Mouse (Mus musculus) lung, postnatal 14 days (tissue): Measurements from ENCODE around the gene Cacng5.

Experiments
- DNase-seq: peaks from one replicate; pipeline ENCODE4 v3.0.0; 2021

Gene Cacng5

GRCm38 (mm10) chr11:107914634-107915226 is at the start of gene Cacng5:
Gene Cacng5 (minus strand): TSS chr11:107915055.
- peak; percentile 10 for DNase-seq

DNA sequence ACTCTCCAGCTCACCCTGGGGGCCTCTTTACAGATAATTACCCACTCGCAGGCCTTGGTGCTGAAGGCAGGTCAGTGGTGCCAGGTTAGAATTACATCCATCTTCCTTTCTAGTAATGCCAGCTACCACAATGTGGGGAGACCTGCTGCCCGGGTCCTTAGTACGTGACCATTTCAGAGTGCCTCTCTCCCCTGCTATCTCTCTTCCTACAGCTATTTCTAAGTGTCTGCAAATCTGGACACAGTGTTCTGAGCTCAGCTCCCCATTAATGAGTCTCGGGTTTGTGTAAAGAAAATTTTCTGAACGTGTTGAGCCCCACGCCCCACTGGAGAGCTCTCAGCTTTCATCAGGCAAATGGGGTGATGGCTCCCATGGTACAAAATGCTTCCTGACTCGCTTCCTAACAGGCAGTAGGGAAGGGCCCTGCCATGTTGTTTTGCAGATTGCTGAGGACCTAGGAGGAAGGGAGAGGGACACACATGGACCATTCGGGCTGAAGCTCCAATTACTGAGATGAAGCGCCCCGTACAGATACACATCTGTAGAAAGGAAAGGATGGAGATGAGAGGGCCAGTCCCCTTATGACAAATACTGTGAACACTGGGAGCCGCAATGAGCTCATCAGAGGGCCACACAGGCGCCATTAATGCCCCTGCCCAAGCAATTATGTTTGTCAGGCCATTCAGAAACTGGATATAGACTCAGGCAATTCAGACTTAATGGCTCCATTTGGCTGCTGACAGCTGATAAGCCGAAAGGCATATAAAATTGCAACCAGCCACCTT is 42.9 kb upstream of the Cacng5 start:
- DNase-seq = no peak

GRCm38 (mm10) chr11:107955191-107956062 is 40.6 kb upstream of the Cacng5 start:
- no peak for DNase-seq

DNA sequence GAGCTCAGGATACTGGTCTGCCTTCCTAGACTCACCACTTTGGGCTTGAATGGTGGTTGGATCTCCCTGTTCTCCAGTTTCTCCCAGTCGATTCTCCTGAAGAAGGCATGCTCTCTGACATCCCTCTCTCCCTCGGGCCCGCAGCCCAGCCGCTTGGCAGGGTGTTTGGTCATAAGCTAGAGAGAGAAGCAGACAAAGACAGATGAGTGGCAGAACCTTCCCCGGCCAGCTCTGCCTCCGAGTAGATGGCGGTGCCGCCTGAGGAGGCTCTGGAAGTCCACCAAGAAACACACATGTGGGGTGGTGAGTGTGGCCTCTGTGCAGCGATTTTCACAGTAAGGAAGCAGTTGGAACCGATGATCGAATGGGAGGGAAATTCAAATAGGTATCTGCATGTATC is 36.6 kb upstream of the Cacng5 start:
- no peak for DNase-seq

- no peak for DNase-seq
Measured at GRCm38 (mm10) chr11:107950658-107951057, 35.8 kb upstream of the Cacng5 start.

GRCm38 (mm10) chr11:107950211-107950610 is 35.4 kb upstream of the Cacng5 start:
- DNase-seq = no peak

DNA sequence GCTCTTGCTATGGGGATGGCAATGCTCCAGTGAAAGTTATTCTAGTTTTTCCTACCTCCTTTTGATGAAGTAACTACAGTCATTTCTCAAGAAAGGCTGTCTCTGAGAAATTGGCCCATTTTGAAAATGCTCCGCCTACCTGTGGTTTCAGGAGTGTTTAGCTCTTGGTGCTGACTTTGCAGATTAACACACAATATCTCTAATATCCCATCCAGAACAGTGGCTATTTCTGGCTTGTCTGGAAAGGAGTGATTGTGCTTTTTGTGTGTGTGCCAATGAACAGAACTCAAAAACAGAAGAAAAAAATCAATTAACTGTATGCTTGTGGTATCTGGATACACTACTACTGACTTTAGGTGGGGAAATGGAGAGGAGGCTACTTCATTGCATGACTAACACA is 33.1 kb upstream of the Cacng5 start:
- no peak for DNase-seq

- DNase-seq = no peak
Measured at GRCm38 (mm10) chr11:107946823-107947222, 32.0 kb upstream of the Cacng5 start.

DNA sequence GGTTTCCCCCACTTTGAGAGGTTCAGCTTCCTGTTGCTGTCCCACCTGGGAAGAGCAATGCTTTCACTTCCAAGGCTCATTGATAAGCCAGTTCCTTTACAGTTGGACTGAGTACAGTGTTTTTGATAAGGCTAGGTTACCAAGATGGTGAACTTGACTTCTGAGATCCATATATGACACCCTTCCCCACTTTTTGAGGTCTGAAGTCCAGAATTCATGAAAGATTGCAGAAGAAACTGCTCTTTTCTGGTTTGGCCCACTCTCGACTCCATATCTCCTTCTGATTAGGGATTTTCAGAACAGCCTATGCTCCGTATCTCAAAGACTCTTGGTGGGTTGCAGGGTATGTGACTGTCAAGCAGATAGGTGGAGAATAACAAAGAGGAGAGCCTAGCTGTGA is 22.1 kb upstream of the Cacng5 start:
- DNase-seq = no peak

DNA sequence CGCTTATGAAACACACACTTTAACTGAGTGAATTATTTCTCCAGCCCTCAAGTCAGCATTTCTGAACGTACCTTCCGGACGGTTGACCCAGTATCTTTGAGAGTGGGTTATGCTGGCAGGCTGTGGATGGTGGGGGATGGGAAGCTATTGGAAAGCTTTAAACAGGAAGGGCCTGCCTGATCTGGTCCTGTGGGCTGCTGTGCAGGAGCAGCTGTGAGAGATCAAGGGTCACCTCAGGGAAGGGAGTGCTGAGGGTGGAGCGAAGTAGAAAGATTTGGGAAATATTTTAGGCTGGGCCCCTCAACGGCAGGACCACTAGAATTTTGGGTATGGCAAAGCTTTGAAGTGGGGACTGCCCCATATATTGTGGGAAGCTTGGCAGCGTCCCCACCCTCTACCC is 16.9 kb upstream of the Cacng5 start:
- peak; percentile 37 for DNase-seq

GRCm38 (mm10) chr11:107931288-107931687 is 16.4 kb upstream of the Cacng5 start:
- no peak for DNase-seq

GRCm38 (mm10) chr11:107929712-107930111 is 14.9 kb upstream of the Cacng5 start:
- DNase-seq = no peak

- peak; percentile 9 for DNase-seq
Measured at GRCm38 (mm10) chr11:107919852-107920508, 5.1 kb upstream of the Cacng5 start.

DNA sequence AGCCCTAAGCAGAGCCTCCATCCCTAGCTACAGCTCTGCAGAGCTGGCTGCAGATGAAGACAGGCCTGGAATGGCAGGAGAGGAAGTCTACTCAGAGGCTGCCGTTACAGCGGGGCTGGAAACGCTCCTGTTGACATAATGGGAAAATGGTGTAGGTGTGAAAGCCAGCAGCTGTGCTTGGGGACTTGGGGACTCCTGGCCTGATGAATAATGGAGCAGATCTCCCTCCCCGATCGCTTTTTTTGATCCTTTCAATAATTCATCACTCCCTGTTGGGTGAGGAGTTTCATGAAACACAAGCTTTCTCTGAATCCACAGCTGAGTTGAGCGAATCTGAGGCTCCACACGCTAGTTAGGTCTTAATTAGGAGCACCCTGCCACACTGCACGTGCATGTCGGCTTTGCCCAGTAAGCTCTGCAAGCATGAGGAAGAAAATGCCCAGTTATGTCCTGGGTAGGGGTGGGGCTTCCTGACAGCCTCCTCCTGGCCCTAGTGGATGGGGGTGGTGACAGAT is 2.9 kb upstream of the Cacng5 start:
- no peak for DNase-seq

DNA sequence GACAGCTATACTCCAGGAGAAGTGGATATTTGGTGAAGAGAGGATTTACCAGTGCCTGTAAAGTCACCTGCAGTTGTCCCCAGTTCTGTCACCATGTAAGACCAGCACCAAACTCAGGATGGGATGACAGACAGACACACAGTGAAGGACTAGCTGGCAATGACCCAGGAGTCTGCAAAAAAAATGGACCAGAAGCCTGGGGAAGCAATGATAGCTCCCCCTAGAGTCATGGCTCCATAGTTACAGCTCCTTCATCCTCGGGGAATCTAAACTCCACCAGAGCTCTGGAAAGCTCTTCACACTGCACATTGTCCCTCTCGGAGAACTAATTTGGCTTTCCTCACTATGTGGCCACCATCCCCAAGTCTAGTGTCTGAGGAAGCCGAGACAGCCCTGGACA is 1.5 kb downstream of the Cacng5 start:
- no peak for DNase-seq

DNA sequence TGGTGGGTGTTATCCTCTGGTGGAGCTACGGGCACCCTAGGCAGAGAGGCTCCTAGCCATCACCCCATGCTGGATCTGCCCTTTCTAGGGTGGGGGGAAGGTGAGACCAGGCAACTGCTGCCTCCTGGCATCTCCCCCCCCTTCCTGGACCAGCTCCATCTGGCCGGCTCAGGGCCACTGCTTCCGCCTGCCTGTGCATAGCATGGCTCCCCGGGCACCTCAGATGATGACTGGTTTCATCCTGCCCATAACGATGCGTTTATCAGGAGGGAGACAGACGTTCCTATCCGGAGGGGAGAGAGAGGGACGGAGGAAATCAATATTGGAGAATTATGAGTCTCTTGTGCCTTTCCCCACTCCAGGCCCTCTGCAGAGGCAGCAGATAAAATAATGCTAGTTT is 9.5 kb downstream of the Cacng5 start:
- no peak for DNase-seq

DNA sequence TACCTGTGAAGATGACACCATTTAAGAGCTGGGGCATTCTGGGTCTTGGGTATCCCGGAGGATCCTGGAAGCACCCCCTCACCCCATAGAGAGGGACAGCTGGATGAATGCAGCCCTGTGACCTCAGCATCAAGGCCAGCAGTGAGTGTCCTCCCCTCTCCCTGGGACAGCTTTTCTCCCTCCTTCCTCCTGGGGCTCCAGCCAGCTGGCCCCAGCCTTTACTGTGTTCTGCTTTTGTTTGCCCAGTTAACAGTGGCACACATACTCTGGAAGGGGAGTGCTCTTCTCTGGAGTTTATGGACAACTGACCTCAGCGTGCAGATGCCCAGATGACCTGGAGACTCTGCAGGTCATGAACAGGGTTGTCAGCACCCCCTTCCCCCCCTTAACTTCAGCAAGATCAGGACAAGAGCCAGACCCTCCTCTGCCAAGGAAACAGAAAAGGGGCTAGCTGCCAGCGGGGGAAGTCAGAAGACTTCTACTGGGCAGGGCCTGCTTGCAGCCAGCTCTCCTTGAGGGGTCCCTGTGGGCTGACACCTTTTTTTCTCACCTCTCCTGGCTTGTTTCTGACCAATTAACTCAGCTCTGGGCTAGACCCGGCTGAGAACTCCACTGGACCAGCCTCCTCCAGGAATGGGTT is 10.8 kb downstream of the Cacng5 start:
- peak; percentile 17 for DNase-seq

- no peak for DNase-seq
Measured at GRCm38 (mm10) chr11:107900470-107900869, 14.4 kb downstream of the Cacng5 start.

GRCm38 (mm10) chr11:107898698-107899097 is 16.2 kb downstream of the Cacng5 start:
- DNase-seq = no peak

DNA sequence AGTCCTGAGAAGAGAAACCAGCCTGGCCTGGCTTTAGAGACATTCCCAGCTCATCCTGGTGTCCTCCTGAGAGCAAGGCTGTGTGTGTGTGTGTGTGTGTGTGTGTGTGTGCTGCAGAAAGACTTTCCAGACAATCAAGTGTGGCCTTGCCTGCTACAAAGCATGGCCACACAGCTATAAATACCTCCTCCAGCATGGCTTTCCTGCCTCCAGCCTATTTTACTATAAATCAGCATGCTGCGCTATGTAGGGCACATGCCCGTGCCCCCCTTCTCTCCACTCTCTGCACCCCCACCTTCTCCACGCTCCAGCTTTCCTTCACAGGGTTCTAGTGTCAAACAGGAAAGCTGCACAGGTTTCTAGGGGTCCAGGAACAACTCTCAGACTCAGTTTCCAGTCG is 19.2 kb downstream of the Cacng5 start:
- no peak for DNase-seq

DNA sequence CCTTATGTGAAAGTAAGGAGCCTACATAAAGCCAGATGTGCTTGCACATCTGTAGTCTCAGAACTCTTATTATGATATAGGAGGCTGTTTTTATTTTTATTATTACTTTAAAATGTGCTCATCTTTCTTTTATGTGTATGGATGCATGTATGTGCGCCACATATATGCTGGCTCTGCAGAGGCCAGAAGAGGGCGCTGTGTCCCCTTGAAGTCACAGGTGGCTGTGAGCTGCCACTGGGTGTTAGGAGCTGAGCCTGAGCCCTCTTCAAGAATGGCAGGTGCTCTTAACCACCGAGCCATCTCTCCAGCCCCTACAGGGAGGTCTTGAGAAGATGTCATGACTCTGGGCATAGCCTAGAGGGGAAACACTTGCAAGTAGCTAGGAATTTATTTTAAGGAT is 23.5 kb downstream of the Cacng5 start:
- no peak for DNase-seq

DNA sequence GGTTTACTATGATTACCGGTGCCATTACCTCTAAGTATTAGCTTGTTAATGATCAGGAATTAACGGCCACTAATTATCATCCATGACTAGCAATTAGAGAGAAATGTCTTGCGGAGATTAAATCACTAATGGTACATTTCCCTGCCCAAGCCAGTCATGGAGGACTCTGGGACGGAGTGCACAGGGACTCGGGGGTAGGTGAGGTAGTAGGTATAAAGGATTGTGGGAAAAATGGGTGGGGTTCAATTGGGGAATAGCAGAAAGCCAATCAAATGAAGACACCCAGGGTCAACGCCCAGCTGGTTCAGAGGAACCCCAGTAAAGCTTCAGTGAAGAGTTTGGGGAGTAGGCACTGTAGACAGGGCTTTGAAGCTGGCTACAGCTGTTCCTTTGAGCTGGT is 27.5 kb downstream of the Cacng5 start:
- DNase-seq = no peak
